Mouse (Mus musculus) liver, adult 2 months (tissue): ENCODE results near the gene Lmx1b.

Experiments used
- CTCF ChIP-seq: fragments of 200-500 bp; IDR thresholded peaks from 2 replicates; pipeline ENCODE4 v1.5.1; 2011; ENCODE audit warnings: low read depth, low read length, control low read depth
- POLR2A ChIP-seq: fragments of 200-500 bp; IDR thresholded peaks from 2 replicates; pipeline ENCODE4 v1.6.1; 2011; ENCODE audit warnings: low read length, control low read depth; ENCODE audit not compliant: insufficient read depth; ENCODE audit errors: extremely low read depth

DNA sequence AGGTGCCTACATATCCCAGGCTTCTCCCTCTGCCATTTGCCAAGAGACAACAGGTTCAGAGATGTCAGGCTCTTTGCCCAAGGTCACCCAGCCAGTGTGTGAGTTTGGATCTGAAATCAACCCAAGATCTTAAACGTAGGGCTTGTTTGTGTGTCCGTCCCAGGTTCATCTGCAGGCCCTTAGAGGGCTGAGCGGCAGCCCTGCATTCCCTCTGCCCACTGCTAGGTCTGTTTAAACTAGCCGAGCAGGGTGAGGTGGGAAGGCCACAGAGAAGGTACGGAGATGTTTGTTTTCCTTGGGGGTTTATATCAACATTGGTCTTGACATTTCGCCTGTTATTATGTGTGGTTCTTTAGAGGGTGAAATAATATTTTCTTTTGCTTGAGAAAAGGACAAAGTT lies 28.4 kb upstream of the Lmx1b start:
- no peak for TF ChIP-seq CTCF
- no peak for TF ChIP-seq POLR2A
